9 mouse cellular contexts compared by ENCODE assay signal in genomic region chr5:37752027-37752967, GRCm38 (mm10). TPM values are rescaled to one million over a fixed set of nuclear protein-coding genes. Genes with fewer than 3 reads are reported as not detected.
DNase-seq lines count a peak whose midpoint lies in the region; TF ChIP-seq lines count a peak whose summit lies in the region.
"Had no signal": no experiment of that assay in that cellular context is flagged by ENCODE, and none has a peak within 500 bp of the region (broad histone marks: within the 10 kb centered on the region; RNA-seq: fewer than 3 reads in every experiment).

No protein-coding gene starts in this region.

- 75% methylated on average over 8 of the region's 8 CpGs for WGBS in thymus, adult 2 months

- TF ChIP-seq POLR2A in thymus, adult 2 months (IDR thresholded peaks at IDR 0.05; ENCODE audit: control insufficient read depth, extremely low read depth, insufficient read depth, low read length, poor library complexity), result no peak

- no peaks in the 10 kb centered on the region for H3K4me1 ChIP-seq in thymus, adult 2 months (replicated peaks; ENCODE audit: control insufficient read depth, insufficient read depth, low read length)

- intact Hi-C loops in gastrocnemius, postnatal 36 days (cut with DNase I), result no loop called here
- intact Hi-C loops in left cerebral cortex, postnatal 36 days (cut with DNase I), result loop anchor here (5.0 to 10.0 kb wide), 2 partner anchors 343 to 455 kb away; no protein-coding TSS in a partner anchor

- H3K4me3 ChIP-seq in thymus, adult 2 months (ENCODE audit: control insufficient read depth, insufficient read depth, low read length), result no peak overlapping the region
- H3K4me3 ChIP-seq: myocyte had no signal

- no peak for TF ChIP-seq CTCF in thymus, adult 2 months (IDR thresholded peaks at IDR 0.05; ENCODE audit: borderline replicate concordance, control insufficient read depth, extremely low read depth, insufficient read depth, low read length, poor library complexity)

- no peak overlapping the region for H3K27ac ChIP-seq in thymus, adult 2 months (ENCODE audit: control insufficient read depth, insufficient read depth, low read length)

- no peaks in the 10 kb centered on the region for H3K36me3 ChIP-seq in thymus, adult 2 months (ENCODE audit: control insufficient read depth, insufficient read depth, low read length)

- peak; percentile 8 for DNase-seq in thymus, adult 2 months
- no peak for DNase-seq in thymus, postnatal 36 days
- DNase-seq in embryo, embryonic 11 days, result peak; percentile 78
- peak; percentile 32 to 49 for DNase-seq in gastrocnemius, postnatal 36 days
- DNase-seq in kidney, adult 18-20 months, result peak; percentile 68
- DNase-seq in left cerebral cortex, postnatal 36 days (ENCODE audit: low spot score in 2 of 2), result peak; percentile 58 to 65
- peak; percentile 68 for DNase-seq in neural tube, embryonic 10.5 days (ENCODE audit: extremely low spot score, low spot score)
- peak; percentile 11 for DNase-seq in thymus, postnatal 14 days

- H3K27me3 ChIP-seq in thymus, adult 2 months (ENCODE audit: control insufficient read depth, insufficient read depth, low read length), result no peaks in the 10 kb centered on the region

RNA-seq across cellular contexts. Expression of gene Cytl1, which starts 17.0 kb away (rescaled TPM):
- 6.9 and 10.5 TPM in 2 replicates for polyA plus RNA-seq in thymus, adult 2 months (2012; rRNA removed)
- total RNA-seq in gastrocnemius, postnatal 36 days (2021), result 1 to 10 TPM; 1.5 to 3.5 TPM
- 1 to 10 TPM in 1 of 2 experiments, not detected in 1; 2.5 TPM for total RNA-seq in left cerebral cortex, postnatal 36 days (2021)
- polyA plus RNA-seq: myocyte had no signal

RNA-seq across cellular contexts. Expression of gene Stk32b, which starts 35.3 kb away (rescaled TPM):
- polyA plus RNA-seq in thymus, adult 2 months (2012; rRNA removed), result 0.19 and 0.28 TPM in 2 replicates
- not detected for total RNA-seq in gastrocnemius, postnatal 36 days (2021)
- total RNA-seq in left cerebral cortex, postnatal 36 days (2021), result 1 to 10 TPM; 1.4 to 2.3 TPM
- polyA plus RNA-seq: myocyte had no signal

Comparison
In these comparisons a context has a peak if more than half of its experiments do, and no peak if none do; other contexts are left out.
1. DNase-seq: peak in thymus, adult 2 months (single experiment), embryo, embryonic 11 days (single experiment), gastrocnemius, postnatal 36 days (2 of 2), kidney, adult 18-20 months (single experiment), left cerebral cortex, postnatal 36 days (2 of 2), neural tube, embryonic 10.5 days (single experiment) and thymus, postnatal 14 days (single experiment); none in thymus, postnatal 36 days (0 of 2).